Mouse (Mus musculus) embryonic facial prominence, embryonic 15.5 days (tissue): ENCODE data around the gene Rxrb. TPM values are rescaled to one million over a fixed set of nuclear protein-coding genes. Genes with fewer than 3 reads are reported as not detected.

Source experiments
- ATAC-seq: fragments of 200-750 bp; cut with Nextera tagmentation; 2 replicates; pipeline ENCODE4 v1.8.0; 2017; ENCODE audit warnings: low read depth, moderate TSS enrichment; ENCODE audit not compliant: insufficient number of reproducible peaks, low FRiP score, low TSS enrichment
- H3K27ac ChIP-seq: fragments of 300-500 bp; sonication (generic); replicated peaks from 2 replicates; pipeline ENCODE4 v1.5.1; 2015; ENCODE audit warnings: mild to moderate bottlenecking, inconsistent platforms
- H3K27me3 ChIP-seq: fragments of 300-500 bp; sonication (generic); 2 replicates; pipeline ENCODE4 v1.6.1; 2015; ENCODE audit warnings: inconsistent platforms
- H3K36me3 ChIP-seq: fragments of 300-500 bp; sonication (generic); 2 replicates; pipeline ENCODE4 v1.6.1; 2015; ENCODE audit warnings: mild to moderate bottlenecking, inconsistent platforms
- H3K4me1 ChIP-seq: fragments of 300-500 bp; sonication (generic); 2 replicates; pipeline ENCODE4 v1.6.1; 2015; ENCODE audit warnings: inconsistent platforms
- H3K4me2 ChIP-seq: fragments of 300-500 bp; sonication (generic); replicated peaks from 2 replicates; pipeline ENCODE4 v1.6.1; 2015; ENCODE audit warnings: mild to moderate bottlenecking, inconsistent platforms
- H3K4me3 ChIP-seq: fragments of 300-500 bp; sonication (generic); replicated peaks from 2 replicates; pipeline ENCODE4 v1.5.1; 2015; ENCODE audit warnings: mild to moderate bottlenecking, inconsistent platforms
- H3K9ac ChIP-seq: fragments of 300-500 bp; sonication (generic); 2 replicates; pipeline ENCODE4 v1.6.1; 2015; ENCODE audit warnings: inconsistent platforms
- H3K9me3 ChIP-seq: fragments of 300-500 bp; sonication (generic); replicated peaks from 2 replicates; pipeline ENCODE4 v1.6.1; 2016; ENCODE audit warnings: inconsistent platforms
- WGBS: fragments of 180-500 bp; shearing (Covaris S2); methylation state at CpG from one replicate; pipeline ENCODE4 v1.1.7; 2015; 5-methylcytosine and 5-hydroxymethylcytosine counted together
- polyA plus RNA-seq: library from polyadenylated mRNA; unstranded; fragments of >200 nt; fragmentation: Nextera tagmentation; extraction: Ambion mirVana; gene quantifications from 2 replicates; pipeline ENCODE4 v1.2.1, GENCODE M21; 2015

Rxrb gene
- polyA plus RNA-seq, 1 experiment from 2014 or later = 54.6 TPM

GRCm38 (mm10) chr17:34034064-34034463, 2.5 kb downstream of the Rxrb start:
- no peak overlapping the region for H3K4me2 ChIP-seq
- H3K4me3 ChIP-seq = no peak overlapping the region
- H3K27me3 ChIP-seq = peaks cover 11% of the 10 kb centered on the region
- no peak overlapping the region for H3K27ac ChIP-seq
- H3K9me3 ChIP-seq = no peaks in the 10 kb centered on the region
- H3K4me1 ChIP-seq = peaks cover 50% of the 10 kb centered on the region
- ATAC-seq = no peak
- WGBS = 77% methylated on average over 10 of the region's 10 CpGs
- no peak overlapping the region for H3K9ac ChIP-seq
- peaks cover 48% of the 10 kb centered on the region for H3K36me3 ChIP-seq

GRCm38 (mm10) chr17:34035517-34035916, 3.9 kb downstream of the Rxrb start:
- no peak overlapping the region for H3K27ac ChIP-seq
- 83% methylated on average over 9 of the region's 9 CpGs for WGBS
- H3K9ac ChIP-seq = no peak overlapping the region
- ATAC-seq = no peak
- H3K27me3 ChIP-seq = peaks cover 23% of the 10 kb centered on the region
- H3K4me2 ChIP-seq = no peak overlapping the region
- H3K4me3 ChIP-seq = no peak overlapping the region
- H3K9me3 ChIP-seq = no peaks in the 10 kb centered on the region
- H3K4me1 ChIP-seq = peaks cover 45% of the 10 kb centered on the region
- peaks cover 37% of the 10 kb centered on the region for H3K36me3 ChIP-seq

GRCm38 (mm10) chr17:34036647-34037046, 5.0 kb downstream of the Rxrb start:
- H3K27me3 ChIP-seq = peaks cover 31% of the 10 kb centered on the region
- peaks cover 49% of the 10 kb centered on the region for H3K4me1 ChIP-seq
- H3K27ac ChIP-seq = no peak overlapping the region
- no peak overlapping the region for H3K4me3 ChIP-seq
- peaks cover 37% of the 10 kb centered on the region for H3K36me3 ChIP-seq
- no peak overlapping the region for H3K9ac ChIP-seq
- no peak for ATAC-seq
- no peak overlapping the region for H3K4me2 ChIP-seq
- WGBS = 80% methylated on average over 10 of the region's 10 CpGs
- H3K9me3 ChIP-seq = no peaks in the 10 kb centered on the region

GRCm38 (mm10) chr17:34037241-34037640, 5.6 kb downstream of the Rxrb start:
- H3K4me1 ChIP-seq = peaks cover 49% of the 10 kb centered on the region
- H3K4me2 ChIP-seq = no peak overlapping the region
- WGBS = 92% methylated on average over 7 of the region's 7 CpGs
- H3K9ac ChIP-seq = no peak overlapping the region
- H3K9me3 ChIP-seq = no peaks in the 10 kb centered on the region
- ATAC-seq = no peak
- H3K27ac ChIP-seq = no peak overlapping the region
- H3K4me3 ChIP-seq = no peak overlapping the region
- peaks cover 37% of the 10 kb centered on the region for H3K36me3 ChIP-seq
- H3K27me3 ChIP-seq = peaks cover 35% of the 10 kb centered on the region

GRCm38 (mm10) chr17:34038440-34038839, 6.8 kb downstream of the Rxrb start:
- peak; percentile 30; the same call in 1 of the 2 replicates for ATAC-seq
- peaks cover 38% of the 10 kb centered on the region for H3K4me1 ChIP-seq

GRCm38 (mm10) chr17:34038878-34039561, 7.4 kb downstream of the Rxrb start, which contains the start of gene Col11a2:
Col11a2 (plus strand) TSS chr17:34039437.
- ATAC-seq = peak; percentile 79
- peaks cover 33% of the 10 kb centered on the region for H3K4me1 ChIP-seq
- H3K27ac ChIP-seq = peak within 1 kb of the TSS; percentile 44
- H3K27me3 ChIP-seq = peaks cover 38% of the 10 kb centered on the region
- WGBS = 8% methylated on average over 28 of the region's 28 CpGs
- no peaks in the 10 kb centered on the region for H3K9me3 ChIP-seq
- peaks cover 34% of the 10 kb centered on the region for H3K36me3 ChIP-seq
- H3K9ac ChIP-seq = peak within 1 kb of the TSS; percentile 31; the same call in 1 of the 2 replicates
- peak within 1 kb of the TSS; percentile 44 for H3K4me2 ChIP-seq
- H3K4me3 ChIP-seq = peak within 1 kb of the TSS; percentile 33

More at GRCm38 (mm10) chr17:34038440-34038839, 6.8 kb downstream of the Rxrb start:
- WGBS = 12% methylated on average over 21 of the region's 21 CpGs
- no peaks in the 10 kb centered on the region for H3K9me3 ChIP-seq
- H3K27me3 ChIP-seq = peaks cover 38% of the 10 kb centered on the region
- H3K4me2 ChIP-seq = peak overlapping the region; percentile 44
- H3K4me3 ChIP-seq = peak overlapping the region; percentile 33
- H3K27ac ChIP-seq = peak overlapping the region; percentile 41; the same call in 1 of the 2 replicates
- no peak overlapping the region for H3K9ac ChIP-seq
- H3K36me3 ChIP-seq = peaks cover 37% of the 10 kb centered on the region

- Histone ChIP-seq H3K4me2 (peak overlapping the region; percentile 44; the same call in 1 of the 2 replicates), H3K9me3 (no peaks in the 10 kb centered on the region), H3K27ac (peak overlapping the region; percentile 44), H3K27me3 (peaks cover 38% of the 10 kb centered on the region), H3K9ac (peak overlapping the region; percentile 31; the same call in 1 of the 2 replicates), H3K4me1 (peaks cover 30% of the 10 kb centered on the region), H3K36me3 (peaks cover 28% of the 10 kb centered on the region), H3K4me3 (peak overlapping the region; percentile 33)
- 17% methylated on average over 17 of the region's 17 CpGs for WGBS
- no peak for ATAC-seq
Measured at GRCm38 (mm10) chr17:34039562-34040450, 8.2 kb downstream of the Rxrb start.

- Histone ChIP-seq H3K4me1 (0 out of 2 replicates have a peak, but pooled peaks cover 5% of the 10 kb centered on the region), H3K9ac (no peak overlapping the region), H3K9me3 (no peaks in the 10 kb centered on the region), H3K27me3 (peaks cover 13% of the 10 kb centered on the region; the same call in 1 of the 2 replicates), H3K27ac (no peak overlapping the region), H3K4me2 (no peak overlapping the region), H3K4me3 (no peak overlapping the region), H3K36me3 (no peaks in the 10 kb centered on the region)
- no peak for ATAC-seq
- WGBS = 77% methylated on average over 14 of the region's 14 CpGs
Measured at GRCm38 (mm10) chr17:34045941-34046340, 14.3 kb downstream of the Rxrb start.

- Histone ChIP-seq H3K27ac (no peak overlapping the region), H3K36me3 (no peaks in the 10 kb centered on the region), H3K27me3 (0 out of 2 replicates have a peak, but pooled peaks cover under 1% of the 10 kb centered on the region), H3K4me1 (no peaks in the 10 kb centered on the region), H3K4me2 (no peak overlapping the region), H3K9me3 (no peaks in the 10 kb centered on the region), H3K4me3 (no peak overlapping the region), H3K9ac (no peak overlapping the region)
- WGBS = 91% methylated on average over 5 of the region's 5 CpGs
- no peak for ATAC-seq
Measured at GRCm38 (mm10) chr17:34047404-34048050, 15.9 kb downstream of the Rxrb start.

- no peak for ATAC-seq
- Histone ChIP-seq H3K27ac (no peak overlapping the region), H3K36me3 (no peaks in the 10 kb centered on the region), H3K4me3 (no peak overlapping the region), H3K4me2 (no peak overlapping the region), H3K9me3 (no peaks in the 10 kb centered on the region), H3K4me1 (no peaks in the 10 kb centered on the region), H3K9ac (no peak overlapping the region), H3K27me3 (no peaks in the 10 kb centered on the region)
- 78% methylated on average over 7 of the region's 7 CpGs for WGBS
Measured at GRCm38 (mm10) chr17:34057224-34057623, 25.6 kb downstream of the Rxrb start.

- no peak overlapping the region for H3K4me2 ChIP-seq
- no peaks in the 10 kb centered on the region for H3K27me3 ChIP-seq
- H3K27ac ChIP-seq = no peak overlapping the region
- no peaks in the 10 kb centered on the region for H3K4me1 ChIP-seq
- H3K9me3 ChIP-seq = no peaks in the 10 kb centered on the region
- peak; percentile 53; the same call in 1 of the 2 replicates for ATAC-seq
- 50% methylated on average over 3 of the region's 3 CpGs for WGBS
- H3K36me3 ChIP-seq = no peaks in the 10 kb centered on the region
- H3K9ac ChIP-seq = no peak overlapping the region
- H3K4me3 ChIP-seq = no peak overlapping the region
Measured at GRCm38 (mm10) chr17:34068864-34069263, 37.3 kb downstream of the Rxrb start.
